In the genomic region with DNA sequence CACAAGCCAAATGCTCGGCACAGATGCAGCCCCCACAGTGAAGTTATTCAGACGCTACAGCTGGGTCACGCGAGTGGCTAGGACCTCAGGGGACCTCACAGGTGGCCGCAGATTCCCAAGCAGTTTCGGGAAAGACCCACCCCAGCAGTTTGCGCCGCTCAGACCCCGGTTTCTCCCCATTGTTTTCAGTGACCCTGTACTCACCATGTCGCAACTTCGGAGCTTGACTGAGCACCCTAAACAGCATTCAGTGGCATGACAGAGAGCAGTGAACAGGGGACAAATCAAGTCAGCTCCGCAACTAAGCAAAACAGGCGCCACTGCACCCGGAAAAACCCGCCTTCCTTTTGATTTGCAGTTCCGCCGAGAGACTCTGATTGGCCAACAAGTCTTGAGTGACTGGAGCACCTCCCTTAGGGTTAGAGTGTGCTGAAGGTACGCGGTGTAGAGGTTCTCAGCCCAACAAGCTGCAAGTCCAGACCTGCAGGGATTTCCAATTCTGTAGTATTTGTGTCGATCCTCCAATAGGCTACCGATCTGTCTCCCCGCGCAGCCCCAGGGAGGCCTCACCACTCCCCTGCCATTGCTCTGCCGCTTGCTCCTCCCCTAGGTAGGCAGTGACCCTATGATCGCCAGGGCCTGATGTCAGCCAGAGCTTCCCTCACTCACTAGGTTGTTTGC, we compare ENCODE assay signal across 8 mouse cellular contexts. TPM values are rescaled to one million over a fixed set of nuclear protein-coding genes. Genes with fewer than 3 reads are reported as not detected.
DNase-seq lines count a peak whose midpoint lies in the region; ATAC-seq and TF ChIP-seq lines count a peak whose summit lies in the region.
"Not testable (repeated sequence)": the region's sequence is repeated elsewhere in the genome, so short reads cannot be mapped to it uniquely, and the experiment has no call there.

A gene (minus strand): TSS at position 496 of the 681 bp plus-strand sequence.

- H3K4me2 ChIP-seq in forebrain, embryonic 12.5 days, result peak within 1 kb of the TSS; percentile 67
- peak within 1 kb of the TSS; percentile 51 for H3K4me2 ChIP-seq in liver, embryonic 16.5 days (ENCODE audit: low read depth, low read length)
- peak within 1 kb of the TSS; percentile 69 for H3K4me2 ChIP-seq in neural tube, embryonic 12.5 days (replicated peaks)

- peak within 1 kb of the TSS; percentile 85 for H3K4me3 ChIP-seq in E14TG2a.4 (replicated peaks; ENCODE audit: low read length)
- peak within 1 kb of the TSS; percentile 56 for H3K4me3 ChIP-seq in forebrain, embryonic 12.5 days (replicated peaks)
- H3K4me3 ChIP-seq in liver, embryonic 16.5 days (ENCODE audit: low read depth, low read length), result peak within 1 kb of the TSS; percentile 65
- H3K4me3 ChIP-seq in neural tube, embryonic 12.5 days, result peak within 1 kb of the TSS; percentile 53
- peak within 1 kb of the TSS; percentile 80 for H3K4me3 ChIP-seq in testis, adult 2 months (ENCODE audit: control insufficient read depth, low read depth, low read length)

- ATAC-seq in forebrain, embryonic 12.5 days (ENCODE audit: low FRiP score), result peak; percentile 97
- peak; percentile 92 for ATAC-seq in liver, embryonic 16.5 days (ENCODE audit: low read depth)
- peak; percentile 98 for ATAC-seq in neural tube, embryonic 12.5 days (ENCODE audit: low FRiP score, low read depth)

- H3K27ac ChIP-seq in forebrain, embryonic 12.5 days; neural tube, embryonic 12.5 days; testis, adult 2 months (ENCODE audit: control insufficient read depth, insufficient read depth, low read depth, low read length): not testable (repeated sequence)
- H3K27ac ChIP-seq in liver, embryonic 16.5 days (ENCODE audit: low read length), result peak within 1 kb of the TSS; percentile 31; the same call in 1 of the 2 replicates

- peak; percentile 59 for DNase-seq in c-Kit-positive CD71-positive TER-119-positive erythroid progenitor cells, embryonic 14.5 days (ENCODE audit: low spot score)
- DNase-seq in heart, postnatal 10 days, result peak; percentile 66 to 70
- peak; percentile 27 for DNase-seq in large intestine, adult 2 months (ENCODE audit: low read depth, low spot score)

- not testable (repeated sequence) for TF ChIP-seq POLR2A in testis, adult 2 months (IDR thresholded peaks at IDR 0.05; ENCODE audit: control insufficient read depth, low read depth, low read length)

- not testable (repeated sequence) for TF ChIP-seq CTCF in E14TG2a.4 (conservative IDR thresholded peaks at IDR 0.05; ENCODE audit: low read length); testis, adult 2 months (IDR thresholded peaks at IDR 0.05; ENCODE audit: control insufficient read depth, insufficient read depth, insufficient replicate concordance, low read depth, low read length)

- 0% methylated on average over 25 of the region's 25 CpGs for WGBS in forebrain, embryonic 12.5 days
- under 1% methylated on average over 25 of the region's 25 CpGs for WGBS in large intestine, adult 2 months
- 0% methylated on average over 23 of the region's 25 CpGs for WGBS in liver, embryonic 16.5 days (ENCODE audit: insufficient replicate concordance)
- under 1% methylated on average over 25 of the region's 25 CpGs for WGBS in neural tube, embryonic 12.5 days

- H3K4me1 ChIP-seq in E14TG2a.4 (replicated peaks; ENCODE audit: low read depth, low read length); forebrain, embryonic 12.5 days; liver, embryonic 16.5 days (ENCODE audit: control insufficient read depth, low read depth, low read length); neural tube, embryonic 12.5 days; testis, adult 2 months (ENCODE audit: control insufficient read depth, insufficient read depth, low read length): not testable (repeated sequence)

- intact Hi-C loops in heart, postnatal 10 days (cut with DNase I), result not testable (repeated sequence)

- not testable (repeated sequence) for H3K9me3 ChIP-seq in E14TG2a.4 (ENCODE audit: low read length); forebrain, embryonic 12.5 days; liver, embryonic 16.5 days (replicated peaks; ENCODE audit: control insufficient read depth, low read length); neural tube, embryonic 12.5 days

- H3K36me3 ChIP-seq in E14TG2a.4 (ENCODE audit: insufficient read depth, low read length); forebrain, embryonic 12.5 days (replicated peaks); liver, embryonic 16.5 days (ENCODE audit: control insufficient read depth, insufficient read depth); neural tube, embryonic 12.5 days; testis, adult 2 months (ENCODE audit: control insufficient read depth, insufficient read depth, low read length): not testable (repeated sequence)

- H3K27me3 ChIP-seq in E14TG2a.4 (ENCODE audit: insufficient read depth, low read length); forebrain, embryonic 12.5 days; liver, embryonic 16.5 days (ENCODE audit: control insufficient read depth, insufficient read depth, low read depth, low read length); neural tube, embryonic 12.5 days (replicated peaks); testis, adult 2 months (ENCODE audit: control insufficient read depth, insufficient read depth, low read length): not testable (repeated sequence)

- peak within 1 kb of the TSS; percentile 60 for H3K9ac ChIP-seq in forebrain, embryonic 12.5 days
- peak within 1 kb of the TSS; percentile 48 for H3K9ac ChIP-seq in liver, embryonic 16.5 days (ENCODE audit: low read depth, low read length)
- H3K9ac ChIP-seq in neural tube, embryonic 12.5 days, result peak within 1 kb of the TSS; percentile 47

RNA-seq across cellular contexts. Expression of the gene that starts here (rescaled TPM):
- polyA plus RNA-seq in forebrain, embryonic 12.5 days (2016; fragmentation: Nextera tagmentation; extraction: Ambion mirVana), result 6.2 and 6.4 TPM in 2 replicates
- 1 to 10 TPM; 1.7 to 3.5 TPM for total RNA-seq in heart, postnatal 10 days (2021)
- 2.4 and 2.7 TPM in 2 replicates for polyA plus RNA-seq in large intestine, adult 2 months (2012; rRNA removed)
- polyA plus RNA-seq in liver, embryonic 16.5 days (2015; fragmentation: Nextera tagmentation; extraction: Ambion mirVana), result 3.5 and 4.8 TPM in 2 replicates
- polyA plus RNA-seq in neural tube, embryonic 12.5 days (2016; fragmentation: Nextera tagmentation; extraction: Ambion mirVana), result 5.6 and 6.1 TPM in 2 replicates
- 0.81 and 0.93 TPM in 2 replicates for polyA plus RNA-seq in testis, adult 2 months (2012; rRNA removed)
